Mouse (Mus musculus) left cerebral cortex, adult 18-20 months (tissue): ENCODE data around the gene 4930503E14Rik. TPM values are rescaled to one million over a fixed set of nuclear protein-coding genes. Genes with fewer than 3 reads are reported as not detected.
"Not testable (repeated sequence)": the region's sequence is repeated elsewhere in the genome, so short reads cannot be mapped to it uniquely, and the experiment has no call there.

Experiments
- DNase-seq, 2 experiments: peaks; one replicate each; pipeline ENCODE4 v3.0.0; 2021 to 2022; ENCODE audit warnings: low spot score in 2 of 2, mixed read lengths in 1 of 2
- long read RNA-seq, 2 experiments: library from polyadenylated mRNA; stranded (forward); transcript quantifications; one replicate each; pipeline ENCODE4 v2.0.0; 2021
- total RNA-seq, 2 experiments: library from RNA; stranded (reverse); gene quantifications; 2 replicates each; pipeline ENCODE4 v1.2.3; 2021

The 4930503E14Rik gene
- total RNA-seq = under 1 TPM in 1 of 2 experiments, not detected in 1; 0.73 TPM
- long read RNA-seq, experiment 1 = 0 reads
- long read RNA-seq, experiment 2 = 0 reads

GRCm38 (mm10) chr14:44213154-44213553 lies at the start of gene 4930503E14Rik:
Gene 4930503E14Rik, minus strand, starts transcription at chr14:44213254.
- DNase-seq = not testable (repeated sequence)

DNA sequence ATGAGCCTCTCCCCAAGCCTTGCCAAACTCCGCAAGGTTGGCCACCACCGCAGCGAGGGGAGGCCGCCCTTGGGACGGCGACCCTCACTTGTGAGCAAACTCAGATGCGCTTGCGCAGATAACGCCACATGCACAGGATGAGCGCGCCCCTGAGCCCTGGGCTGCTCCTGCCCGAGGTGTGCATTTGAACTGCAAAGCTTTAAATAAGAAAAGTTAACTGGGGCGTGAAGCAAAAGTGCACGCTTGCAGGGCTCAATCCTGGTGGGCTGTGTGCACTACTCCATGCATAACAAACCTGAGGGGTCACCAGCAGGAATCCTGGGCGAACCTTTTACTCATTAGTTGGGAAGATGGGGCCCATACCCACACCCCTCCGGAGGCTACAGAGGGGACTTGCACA lies 35.0 kb upstream of the 4930503E14Rik start:
- no peak for DNase-seq

- not testable (repeated sequence) for DNase-seq
Measured at GRCm38 (mm10) chr14:44197361-44197760, 15.7 kb downstream of the 4930503E14Rik start, which contains the start of gene Gm8212. Gene Gm8212, plus strand, starts transcription at chr14:44197661.

GRCm38 (mm10) chr14:44123551-44123950 lies 89.5 kb downstream of the 4930503E14Rik start, which contains the start of gene Gm3327:
Gene Gm3327, plus strand, starts transcription at chr14:44123851.
- DNase-seq = not testable (repeated sequence)

Other genes with a start within 250 kb of the 4930503E14Rik start
- not detected for gene Ang6, start 211.0 kb downstream of the 4930503E14Rik start, total RNA-seq
- gene Ear2, start 110.6 kb downstream of the 4930503E14Rik start, total RNA-seq = not detected
- not detected for gene Gm3327, start 89.4 kb downstream of the 4930503E14Rik start, total RNA-seq
- not detected for gene Gm8212, start 15.6 kb downstream of the 4930503E14Rik start, total RNA-seq
- gene Gm8220, start 72.3 kb upstream of the 4930503E14Rik start, total RNA-seq = not detected
- not detected for gene Gm5930, start 125.3 kb upstream of the 4930503E14Rik start, total RNA-seq
- gene Gm8229, start 152.1 kb upstream of the 4930503E14Rik start, total RNA-seq = not detected
- gene Gm3371, start 197.4 kb upstream of the 4930503E14Rik start, total RNA-seq = not detected
- gene Gm8232, start 220.4 kb upstream of the 4930503E14Rik start, total RNA-seq = not detected